Mouse (Mus musculus) kidney, postnatal 4 days (tissue): ENCODE results near the gene Parp16.
"Not testable (repeated sequence)": the region's sequence is repeated elsewhere in the genome, so short reads cannot be mapped to it uniquely, and the experiment has no call there.

Experiments used
- DNase-seq, 2 experiments: peaks; one replicate each; pipeline ENCODE4 v3.0.0; 2021; ENCODE audit warnings: mixed read lengths in 2 of 2

Parp16 gene

GRCm38 (mm10) chr9:65178336-65179213, 16.6 kb upstream of the Parp16 start:
- peak; percentile 63 to 77 for DNase-seq

GRCm38 (mm10) chr9:65179817-65180624, 15.1 kb upstream of the Parp16 start:
- peak; percentile 41 to 47 for DNase-seq

GRCm38 (mm10) chr9:65188599-65188998, 6.6 kb upstream of the Parp16 start:
- DNase-seq = peak; percentile 87 to 90

- DNase-seq = no peak
Measured at GRCm38 (mm10) chr9:65190306-65190705, 4.8 kb upstream of the Parp16 start.

GRCm38 (mm10) chr9:65191389-65191754, 3.8 kb upstream of the Parp16 start:
- DNase-seq = peak in 1 of 2 experiments; percentile 59

GRCm38 (mm10) chr9:65191755-65192469, 3.2 kb upstream of the Parp16 start:
- DNase-seq = peak in 1 of 2 experiments; percentile 51

GRCm38 (mm10) chr9:65193214-65193613, 1.9 kb upstream of the Parp16 start:
- DNase-seq = no peak

- peak; percentile 52 to 69 for DNase-seq
Measured at GRCm38 (mm10) chr9:65195621-65195981, 448 bp downstream of the Parp16 start.

- no peak for DNase-seq
Measured at GRCm38 (mm10) chr9:65195982-65196737, 1.0 kb downstream of the Parp16 start.

GRCm38 (mm10) chr9:65196738-65197569, 1.8 kb downstream of the Parp16 start:
- DNase-seq = peak; percentile 97 to 98

- no peak for DNase-seq
Measured at GRCm38 (mm10) chr9:65197826-65198225, 2.7 kb downstream of the Parp16 start.

- no peak for DNase-seq
Measured at GRCm38 (mm10) chr9:65199723-65200122, 4.6 kb downstream of the Parp16 start.

GRCm38 (mm10) chr9:65200606-65201005, 5.5 kb downstream of the Parp16 start:
- DNase-seq = no peak

GRCm38 (mm10) chr9:65201021-65201380, 5.8 kb downstream of the Parp16 start:
- DNase-seq = no peak

- DNase-seq = peak; percentile 90 to 93
Measured at GRCm38 (mm10) chr9:65201381-65202164, 6.4 kb downstream of the Parp16 start.

- no peak for DNase-seq
Measured at GRCm38 (mm10) chr9:65202165-65202754, 7.1 kb downstream of the Parp16 start.

GRCm38 (mm10) chr9:65205049-65205815, 10.1 kb downstream of the Parp16 start:
- DNase-seq = no peak

- not testable (repeated sequence) for DNase-seq
Measured at GRCm38 (mm10) chr9:65207041-65207815, 12.1 kb downstream of the Parp16 start.
